Mouse (Mus musculus) cerebellum, adult 11-12 months (tissue): Measurements from ENCODE around the gene Rpl6.
"Not testable (repeated sequence)": the region's sequence is repeated elsewhere in the genome, so short reads cannot be mapped to it uniquely, and the experiment has no call there.

Experiments
- DNase-seq: peaks from one replicate; pipeline ENCODE4 v3.0.0; 2022

The Rpl6 gene

DNA sequence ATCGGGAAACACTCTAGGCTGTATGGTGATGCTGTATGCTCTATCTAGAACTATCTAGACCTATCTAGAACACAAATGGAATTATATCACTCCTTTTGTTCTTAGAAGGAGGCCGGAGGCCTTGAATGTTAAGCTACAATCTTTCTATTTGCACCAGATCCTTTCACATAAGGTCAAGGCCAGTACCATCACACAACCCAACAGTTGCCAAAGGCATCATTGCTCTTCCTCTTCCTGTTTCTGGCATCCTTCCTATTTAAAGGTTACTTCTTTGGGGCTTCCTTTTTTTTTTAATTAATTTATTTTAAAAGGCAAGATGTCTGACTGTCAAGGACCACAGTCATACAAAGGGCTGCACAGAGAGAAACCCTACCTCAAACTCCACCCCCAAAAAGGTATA, 6.9 kb upstream of the Rpl6 start:
- DNase-seq, result no peak

DNA sequence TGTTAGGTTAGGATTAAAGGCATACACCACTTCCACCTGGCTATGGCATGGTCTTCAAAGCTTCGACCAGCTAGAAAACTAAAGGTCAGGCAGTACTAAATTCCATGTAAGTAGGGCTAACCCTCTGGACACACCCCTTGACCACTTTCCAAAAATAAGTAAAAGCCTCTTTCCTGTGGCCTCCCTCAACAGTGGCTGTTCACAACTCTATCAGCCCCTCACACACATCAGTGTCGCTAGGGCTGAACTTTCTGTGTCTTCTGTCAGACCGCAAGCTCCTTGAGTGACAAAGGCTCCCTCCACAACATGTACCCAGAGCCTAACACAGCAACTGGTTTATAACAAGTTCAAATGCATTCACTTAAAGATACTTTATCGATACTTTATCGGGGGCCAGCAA, 5.9 kb upstream of the Rpl6 start:
- DNase-seq, result no peak

DNA sequence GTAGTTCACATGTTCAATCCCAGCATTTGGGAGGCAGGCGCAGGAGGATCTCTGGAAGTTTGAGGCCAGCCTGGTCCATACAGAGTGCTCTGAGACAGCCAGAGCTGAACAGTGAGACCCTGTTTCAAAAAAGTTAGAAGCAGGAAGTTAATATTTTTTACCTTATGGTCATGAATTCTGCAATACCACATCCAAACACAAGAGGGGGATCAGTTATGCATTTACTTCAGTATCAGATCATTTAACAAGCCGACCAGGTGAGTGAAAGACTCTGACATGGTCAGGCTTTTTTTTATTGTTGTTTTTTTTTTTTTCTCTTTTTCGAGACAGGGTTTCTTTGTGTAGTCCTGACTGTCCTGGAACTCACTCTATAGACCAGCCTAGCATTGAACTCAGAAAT, 2.5 kb upstream of the Rpl6 start:
- no peak for DNase-seq

DNA sequence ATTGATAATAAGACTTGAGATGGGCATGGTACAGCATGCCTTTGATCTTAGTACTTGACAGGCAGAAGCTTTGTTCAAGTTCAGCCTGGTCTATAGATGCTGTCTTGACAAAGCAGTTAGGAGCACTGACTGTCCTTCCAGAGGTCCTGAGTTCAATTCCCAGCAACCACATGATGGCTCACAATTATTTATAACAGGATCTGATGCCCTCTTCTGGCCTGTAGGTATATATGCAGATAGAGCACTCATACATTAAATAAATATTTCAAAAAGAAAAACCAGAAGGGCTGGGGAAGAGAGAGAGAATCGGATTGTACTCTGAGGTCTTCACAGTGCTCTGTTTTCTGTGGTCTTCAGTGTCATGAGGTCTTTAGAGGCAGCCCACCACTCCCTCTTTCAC, 1.8 kb upstream of the Rpl6 start:
- no peak for DNase-seq

DNA sequence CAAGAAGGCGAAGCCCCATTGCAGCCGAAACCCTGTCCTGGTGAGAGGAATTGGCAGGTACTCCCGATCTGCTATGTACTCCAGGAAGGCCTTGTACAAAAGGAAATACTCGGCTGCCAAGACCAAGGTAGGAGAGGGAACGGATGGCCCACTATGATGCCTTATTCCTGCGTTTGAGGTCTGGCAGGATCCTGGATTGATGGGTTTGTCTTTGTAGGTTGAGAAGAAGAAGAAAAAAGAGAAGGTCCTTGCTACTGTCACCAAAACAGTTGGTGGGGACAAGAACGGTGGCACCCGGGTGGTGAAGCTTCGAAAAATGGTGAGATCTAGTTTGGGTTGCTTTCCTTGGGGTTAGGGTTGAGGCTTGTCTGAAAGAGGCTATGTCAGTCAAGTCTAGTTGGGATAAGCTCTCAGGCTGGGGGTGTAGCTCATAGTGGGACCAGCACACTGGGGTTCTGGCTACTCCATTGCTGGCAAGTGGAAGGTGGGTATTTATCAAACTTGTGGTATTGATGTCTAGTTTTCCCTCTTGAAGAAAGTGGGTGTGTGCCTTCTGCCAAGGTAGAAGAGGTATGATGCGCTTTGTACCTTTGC, 1.4 kb downstream of the Rpl6 start:
- DNase-seq, result not testable (repeated sequence)

DNA sequence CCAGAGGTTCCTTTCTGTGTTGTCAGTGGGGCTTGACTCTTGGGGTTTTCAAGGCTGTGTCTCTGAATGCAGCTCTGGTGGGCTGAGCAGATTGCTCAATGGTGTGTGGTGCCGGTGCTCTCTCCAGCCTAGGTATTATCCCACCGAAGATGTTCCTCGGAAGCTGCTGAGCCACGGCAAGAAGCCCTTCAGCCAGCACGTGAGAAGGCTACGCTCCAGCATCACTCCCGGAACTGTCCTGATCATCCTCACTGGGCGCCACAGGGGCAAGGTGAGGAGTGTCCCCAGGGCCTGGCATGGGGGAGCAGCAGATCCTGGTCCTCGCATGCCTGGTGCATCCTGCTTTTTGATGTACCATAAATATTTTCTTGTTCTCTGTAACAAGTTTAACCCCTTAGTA, 2.3 kb downstream of the Rpl6 start:
- DNase-seq, result no peak

DNA sequence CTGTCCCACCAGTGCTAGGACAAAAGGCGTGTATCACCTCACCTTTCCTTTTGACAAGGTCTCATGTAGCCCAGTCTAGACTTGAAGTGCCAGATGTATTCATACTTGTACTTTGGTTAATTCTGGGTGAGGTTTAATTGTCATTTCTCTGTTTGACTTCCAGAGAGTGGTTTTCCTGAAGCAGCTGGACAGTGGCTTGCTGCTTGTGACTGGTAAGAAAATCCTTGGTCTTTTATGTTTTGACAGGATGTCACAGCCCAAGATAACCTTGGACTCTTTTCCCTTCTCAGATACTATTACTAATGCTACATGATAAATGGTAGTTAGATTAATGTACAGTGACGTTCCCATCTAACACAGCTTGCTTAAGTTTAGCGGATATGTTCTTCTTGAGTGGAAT, 2.7 kb downstream of the Rpl6 start:
- DNase-seq, result no peak

DNA sequence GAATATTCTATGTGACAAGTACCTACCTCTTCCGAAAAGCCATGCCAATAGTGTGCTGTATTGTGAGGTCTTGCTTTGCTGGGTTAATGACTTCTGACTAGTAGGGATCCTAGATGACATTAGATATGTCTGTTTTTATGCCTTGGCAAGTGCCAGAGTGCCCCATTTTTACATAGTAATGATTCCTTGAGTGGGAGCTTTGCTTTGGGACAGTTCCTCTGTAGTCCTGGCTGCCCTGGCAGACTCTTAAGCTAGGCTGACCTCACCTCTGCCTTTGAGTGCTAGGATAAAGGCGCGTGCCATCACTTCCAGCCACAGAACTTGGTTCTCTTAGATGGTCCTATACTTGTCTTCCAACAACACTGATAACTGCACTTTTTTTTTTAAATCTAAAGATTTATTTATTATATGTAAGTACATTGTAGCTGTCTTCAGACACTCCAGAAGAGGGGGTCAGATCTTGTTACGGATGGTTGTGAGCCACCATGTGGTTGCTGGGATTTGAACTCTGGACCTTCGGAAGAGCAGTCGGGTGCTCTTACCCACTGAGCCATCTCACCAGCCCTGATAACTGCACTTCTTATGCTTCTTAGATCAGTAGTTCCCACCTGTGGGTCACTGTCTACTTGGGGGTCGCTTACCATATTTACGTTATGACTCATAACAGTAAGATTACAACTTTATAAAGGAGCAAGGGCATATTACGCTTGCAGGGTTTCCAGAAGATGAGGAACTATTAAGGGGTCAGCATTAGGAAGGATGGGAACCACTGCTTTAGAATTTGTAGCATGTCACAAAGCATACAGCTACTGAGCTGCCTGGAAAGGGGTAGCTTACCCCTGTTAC, 5.7 kb downstream of the Rpl6 start:
- no peak for DNase-seq

DNA sequence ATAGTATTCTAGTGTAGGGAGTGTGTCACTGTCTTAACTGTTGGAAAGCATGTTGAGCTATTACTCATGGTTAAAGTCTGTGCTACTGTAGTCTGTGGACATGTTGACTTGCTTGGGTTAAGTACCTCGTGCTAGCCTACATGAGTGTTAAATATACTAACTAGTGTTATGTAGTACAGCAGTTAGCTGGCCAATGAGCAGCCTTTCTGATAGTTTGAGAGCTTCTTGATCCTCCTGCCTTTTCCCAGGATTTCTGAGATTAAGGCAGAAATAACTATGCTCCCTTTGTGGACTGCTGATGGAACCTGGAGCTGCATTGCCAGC, 6.3 kb downstream of the Rpl6 start:
- no peak for DNase-seq

DNA sequence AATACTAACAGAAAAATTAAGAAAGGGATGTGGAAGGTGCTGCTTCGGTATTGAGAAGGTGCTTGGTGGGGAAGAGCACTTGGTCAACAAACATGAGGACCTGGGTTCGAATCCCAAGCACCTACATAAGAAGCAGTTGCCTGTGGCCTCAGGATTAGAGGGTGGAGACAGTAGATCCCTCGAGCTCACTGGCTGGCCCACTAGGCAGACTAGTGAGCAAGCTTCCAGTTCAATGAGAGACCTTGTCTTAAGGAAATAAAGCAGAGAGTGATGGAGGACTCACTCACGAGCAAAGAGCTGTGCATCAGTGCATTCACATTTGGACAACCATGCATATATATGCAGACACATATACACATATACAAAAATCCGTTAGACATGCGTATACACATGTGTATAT, 7.8 kb downstream of the Rpl6 start:
- DNase-seq, result no peak

DNA sequence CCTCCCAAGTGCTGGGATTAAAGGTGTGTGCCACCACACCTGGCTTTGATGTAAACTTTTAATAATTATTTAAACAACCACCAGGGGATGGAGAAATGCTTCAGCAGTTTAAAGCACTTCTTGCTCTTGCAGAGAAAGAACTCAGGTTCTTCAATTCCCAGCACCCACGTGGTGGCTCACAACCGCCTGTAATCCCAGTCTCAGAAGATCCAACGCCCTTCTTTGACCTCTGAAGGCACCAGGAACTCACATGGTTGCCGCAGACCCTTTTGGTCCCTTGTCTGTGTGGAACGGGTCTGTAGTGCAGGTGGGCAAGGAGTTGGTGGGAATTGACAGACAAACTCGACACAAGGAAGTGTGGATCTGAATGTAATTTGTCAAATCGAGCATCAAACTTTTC, 10.4 kb downstream of the Rpl6 start:
- no peak for DNase-seq

DNA sequence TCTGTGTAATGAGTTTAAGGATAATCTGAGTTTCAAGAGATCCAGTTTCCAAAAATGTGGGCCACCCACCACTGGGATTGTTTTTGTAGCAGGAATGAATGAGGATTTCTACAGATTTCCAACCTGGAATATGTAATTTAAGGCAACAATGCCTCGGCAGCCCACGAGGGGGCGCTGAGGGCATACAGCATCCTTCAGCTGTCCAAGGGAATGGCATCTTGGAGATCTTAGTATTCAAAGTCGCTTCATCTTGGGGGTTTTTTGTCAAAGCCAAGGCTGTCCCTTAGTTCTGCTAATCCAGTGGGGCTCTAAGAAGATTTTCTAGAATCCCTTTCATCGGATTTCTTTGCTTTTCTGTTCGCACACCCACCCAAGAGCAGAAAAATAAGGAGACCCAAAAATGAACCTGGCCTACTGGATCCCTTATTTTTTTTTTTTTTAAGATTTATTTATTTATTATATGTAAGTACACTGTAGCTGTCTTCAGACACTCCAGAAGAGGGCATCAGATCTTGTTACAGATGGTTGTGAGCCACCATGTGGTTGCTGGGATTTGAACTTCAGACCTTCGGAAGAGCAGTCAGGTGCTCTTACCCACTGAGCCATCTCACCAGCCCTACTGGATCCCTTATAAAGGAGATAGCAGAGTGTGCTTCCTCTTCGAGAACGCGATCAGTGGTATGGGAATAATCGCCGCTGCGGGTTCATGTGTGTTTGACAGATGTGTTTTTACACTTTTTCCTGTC, 11.3 kb downstream of the Rpl6 start:
- DNase-seq, result peak; percentile 65

DNA sequence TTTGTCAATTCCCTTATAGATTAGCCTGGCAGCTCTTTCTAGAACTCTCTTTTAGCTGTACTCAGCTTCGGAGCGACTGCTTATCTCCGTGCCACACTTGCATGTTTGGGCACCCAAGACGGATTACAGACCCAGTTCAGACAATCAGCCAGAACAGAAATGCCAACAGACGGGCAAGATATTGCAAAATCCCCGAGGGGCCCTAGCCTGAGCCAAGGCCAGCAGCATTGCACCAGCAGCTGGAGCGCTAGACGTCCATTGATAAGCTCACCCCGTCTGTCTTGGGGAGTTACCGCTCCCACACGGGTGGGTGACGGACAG, 11.8 kb downstream of the Rpl6 start:
- DNase-seq, result no peak

DNA sequence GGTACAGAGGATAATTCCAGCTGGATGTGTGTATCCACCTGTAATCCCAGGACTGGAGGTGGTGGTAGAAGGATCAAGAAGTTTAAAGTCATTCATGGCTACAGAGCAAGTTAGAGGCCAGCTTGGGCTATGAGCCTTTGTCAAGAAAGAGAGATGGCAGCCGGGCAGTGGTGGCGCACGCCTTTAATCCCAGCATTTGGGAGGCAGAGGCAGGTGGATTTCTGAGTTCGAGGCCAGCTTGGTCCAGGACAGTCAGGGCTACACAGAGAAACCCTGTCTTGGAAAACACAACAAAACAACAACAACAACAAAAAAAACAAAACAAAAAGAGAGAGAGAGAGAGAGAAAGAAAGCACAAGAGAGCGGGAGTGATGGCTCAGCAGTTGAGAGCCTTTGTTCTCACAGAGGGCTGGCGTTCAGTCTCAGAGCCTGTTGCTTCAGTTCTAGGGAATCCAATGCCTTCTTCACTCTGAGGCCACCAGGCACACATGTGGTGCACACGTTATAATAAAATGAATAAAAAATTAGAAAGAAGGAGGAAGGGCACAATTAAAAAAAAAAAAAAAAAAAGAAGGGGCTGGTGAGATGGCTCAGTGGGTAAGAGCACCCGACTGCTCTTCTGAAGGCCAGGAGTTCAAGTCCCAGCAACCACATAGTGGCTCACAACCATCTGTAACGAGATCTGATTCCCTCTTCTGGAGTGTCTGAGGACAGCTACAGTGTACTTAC, 12.5 kb downstream of the Rpl6 start:
- not testable (repeated sequence) for DNase-seq

DNA sequence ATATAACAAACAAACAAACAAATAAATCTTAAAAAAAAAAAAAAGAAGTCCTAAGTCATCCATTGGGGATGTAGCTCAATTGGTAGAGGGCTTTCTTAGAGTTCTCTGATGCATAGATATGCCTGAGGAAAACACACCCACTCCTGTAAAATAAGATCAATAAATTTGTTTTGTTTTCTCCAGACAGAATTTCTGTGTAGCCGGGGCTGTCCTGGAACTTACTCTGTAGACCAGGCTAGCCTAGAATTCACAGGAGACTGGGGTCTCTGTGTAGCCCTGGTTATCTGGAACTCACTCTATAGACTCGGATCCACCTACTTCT, 13.0 kb downstream of the Rpl6 start:
- no peak for DNase-seq

DNA sequence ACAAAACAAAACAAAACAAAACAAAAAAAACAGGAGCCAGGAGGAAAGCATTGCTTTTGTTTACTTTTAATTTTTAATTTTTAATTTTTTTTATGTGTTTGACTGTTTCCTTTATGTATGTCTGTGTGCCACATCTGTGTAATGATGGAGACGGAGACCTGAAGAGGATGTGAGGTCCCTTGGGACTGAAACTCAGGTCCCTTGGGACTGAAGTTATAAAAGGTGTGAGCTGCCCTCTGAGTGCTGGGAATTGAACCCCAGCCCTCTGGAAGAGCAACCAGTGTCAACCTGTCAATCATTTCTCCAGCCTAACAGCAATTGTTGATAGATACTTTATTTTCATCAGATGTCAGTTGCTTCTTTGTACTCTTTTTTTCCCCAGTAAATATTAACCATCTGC, 14.9 kb downstream of the Rpl6 start:
- DNase-seq, result no peak

DNA sequence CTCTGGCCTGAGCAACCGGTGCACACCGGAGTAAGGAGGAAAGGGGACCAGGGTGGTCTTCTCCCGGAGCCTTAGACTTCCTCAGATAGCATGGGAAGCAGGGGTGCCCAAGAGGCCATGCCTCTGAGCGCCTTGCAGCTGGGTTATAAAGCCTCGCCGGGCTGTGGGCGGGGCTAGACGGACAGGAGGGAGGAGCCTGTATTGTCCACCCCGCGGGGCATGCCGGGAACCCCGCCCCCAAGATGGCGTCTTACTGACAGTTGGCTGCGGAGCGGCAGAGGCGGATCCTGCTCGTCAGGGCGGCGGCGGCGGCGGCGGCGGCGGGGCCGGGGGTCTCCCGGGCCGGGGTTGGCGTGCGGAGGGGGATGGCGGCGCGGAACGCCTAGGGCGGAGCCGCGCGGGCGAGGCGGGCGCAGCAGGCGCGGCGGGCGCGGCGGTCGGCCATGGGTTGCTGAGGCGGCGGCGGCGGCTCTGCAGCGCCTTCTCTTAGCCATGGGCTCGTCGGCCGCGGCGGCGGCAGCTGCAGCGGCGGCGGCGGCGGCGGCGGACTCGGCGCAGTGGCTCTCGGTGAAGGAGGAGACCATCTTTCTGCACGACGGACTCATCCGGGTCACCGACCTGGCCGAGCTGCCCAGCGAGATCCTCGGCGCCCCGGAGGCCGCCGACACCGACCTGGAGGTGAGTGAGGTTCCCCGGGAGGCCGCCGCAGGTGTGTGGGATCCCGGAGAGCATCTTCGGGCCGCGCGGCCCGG, 15.9 kb downstream of the Rpl6 start, which contains the start of gene Hectd4:
Gene Hectd4 (plus strand): TSS at position 240 of the 752 bp plus-strand sequence.
- peak; percentile 93 for DNase-seq

DNA sequence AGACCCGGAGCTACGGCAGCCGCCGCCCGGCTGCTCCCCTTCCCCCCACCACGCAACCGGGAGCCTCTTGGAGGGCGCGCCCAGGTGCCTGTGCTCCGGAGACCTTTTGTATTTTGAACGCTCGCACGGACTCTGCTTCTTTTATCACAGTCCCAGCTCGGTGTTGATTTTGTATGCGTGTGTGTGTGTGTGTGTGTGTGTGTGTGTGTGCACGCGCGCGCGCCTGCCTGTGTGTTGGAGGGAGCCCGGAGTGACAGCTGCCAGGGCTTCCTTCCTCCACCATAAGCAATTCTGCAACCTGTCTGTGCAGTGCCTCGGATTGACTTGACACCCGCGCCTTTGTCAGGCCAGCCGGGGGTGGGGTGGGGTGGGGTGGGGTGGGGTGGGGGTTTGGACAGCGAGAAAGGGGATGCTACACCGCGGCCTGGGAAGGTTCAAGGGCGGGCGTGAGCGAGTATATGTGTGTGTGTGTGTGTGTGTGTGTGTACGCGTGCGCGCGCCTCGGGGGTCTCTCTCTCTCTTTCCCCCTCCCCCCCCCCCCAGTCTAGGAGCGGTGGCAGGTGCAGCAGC, 16.5 kb downstream of the Rpl6 start:
- peak; percentile 68 for DNase-seq

DNA sequence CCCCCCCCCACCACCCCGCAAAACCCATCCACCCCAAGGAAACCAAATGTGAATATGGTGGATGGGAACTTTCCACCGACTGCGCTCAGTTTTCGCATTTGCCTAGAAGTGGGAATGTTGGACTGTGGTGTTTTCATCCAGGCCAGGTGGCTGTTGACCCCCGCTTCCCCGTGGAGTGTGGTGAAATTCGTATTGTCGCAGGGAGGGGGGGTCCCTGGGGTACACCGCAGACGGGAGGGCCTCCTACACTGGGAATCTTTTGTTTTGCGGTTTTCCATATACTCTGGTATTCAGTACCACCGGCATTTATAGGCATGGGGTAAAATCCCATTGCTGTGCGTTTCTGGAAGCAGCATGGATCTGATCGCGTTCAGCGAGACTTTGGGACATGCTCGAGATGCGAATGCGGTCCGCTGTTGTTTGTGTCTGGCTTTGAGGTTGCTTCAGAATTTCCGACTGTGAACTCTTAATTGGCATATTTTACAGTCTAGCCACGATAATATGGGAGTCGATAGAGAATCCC, 17.1 kb downstream of the Rpl6 start:
- DNase-seq, result no peak

DNA sequence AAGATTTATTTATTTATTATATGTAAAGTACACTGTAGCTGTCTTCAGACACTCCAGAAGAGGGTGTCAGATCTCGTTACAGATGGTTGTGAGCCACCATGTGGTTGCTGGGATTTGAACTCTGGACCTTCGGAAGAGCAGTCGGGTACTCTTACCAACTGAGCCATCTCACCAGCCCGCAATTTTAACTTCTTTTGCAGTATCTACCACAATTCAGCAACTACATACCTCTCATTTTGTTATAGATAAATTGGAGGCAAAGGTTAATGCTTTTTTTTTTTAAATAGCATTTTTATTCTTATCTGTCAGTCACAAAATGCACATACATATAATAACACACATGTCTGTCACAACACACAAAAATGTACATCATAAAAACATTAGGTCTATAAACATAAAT, 19.7 kb downstream of the Rpl6 start:
- DNase-seq, result not testable (repeated sequence)

DNA sequence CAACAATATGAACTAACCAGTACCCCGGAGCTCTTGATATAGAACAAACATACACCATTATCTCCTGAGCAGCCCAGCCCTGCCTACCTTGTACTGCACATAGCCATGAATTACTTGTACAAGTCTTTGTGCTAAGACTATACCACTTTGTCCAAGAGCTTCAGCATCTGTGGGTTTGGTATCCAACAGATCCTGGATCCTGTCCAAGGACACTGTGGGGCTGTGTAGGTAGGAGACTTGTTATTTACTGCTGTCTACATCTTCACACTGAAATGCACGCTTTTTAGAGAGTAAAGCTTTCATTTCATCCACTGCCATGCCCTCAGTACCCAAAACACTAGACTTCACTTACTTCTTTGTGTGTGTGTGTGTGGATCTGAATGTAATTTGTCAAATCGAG, 20.6 kb downstream of the Rpl6 start:
- DNase-seq, result no peak

DNA sequence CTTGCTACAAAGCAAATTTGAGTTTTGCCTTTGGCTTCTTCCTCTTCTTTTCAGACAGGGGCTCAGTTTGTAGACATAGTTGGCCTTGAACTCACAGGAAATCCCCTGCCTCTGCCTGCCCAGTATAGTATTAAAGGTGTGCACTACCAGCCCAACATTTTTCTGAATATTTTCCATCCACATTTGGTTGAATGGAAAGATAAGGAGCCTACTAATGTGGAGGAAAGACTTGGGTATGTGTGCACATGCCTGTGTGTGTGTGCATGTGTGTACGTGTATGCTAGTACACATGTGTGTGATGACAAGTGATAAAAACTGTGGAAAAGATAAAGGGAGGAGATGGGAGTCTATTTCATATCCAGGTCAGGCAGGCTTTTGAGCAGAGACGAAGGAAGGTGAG, 21.6 kb downstream of the Rpl6 start:
- DNase-seq, result no peak
